Mouse (Mus musculus) CH12.LX (cell line): ENCODE data around the gene Ccm2l. TPM values are rescaled to one million over a fixed set of nuclear protein-coding genes. Genes with fewer than 3 reads are reported as not detected.

Source experiments
- DNase-seq: peaks from one replicate; pipeline ENCODE4 v3.0.0-alpha.2; 2013; ENCODE audit errors: extremely low read depth
- H3K27ac ChIP-seq: 2 replicates; pipeline ENCODE4 v1.5.1; 2012; ENCODE audit warnings: low read depth, mild to moderate bottlenecking, control low read depth, moderate library complexity; ENCODE audit not compliant: insufficient read depth
- H3K27me3 ChIP-seq: replicated peaks from 2 replicates; pipeline ENCODE3; 2012; ENCODE audit warnings: inconsistent platforms
- H3K36me3 ChIP-seq, 2 experiments: replicated peaks in 1 of 2; 2 replicates each; pipeline versions ENCODE3 to v1.6.1; 2012; ENCODE audit warnings: inconsistent platforms in 1 of 2, low read length in 1 of 2, mild to moderate bottlenecking in 1 of 2, mixed read lengths in 1 of 2, moderate library complexity in 1 of 2; ENCODE audit not compliant: control insufficient read depth in 1 of 2, insufficient read depth in 1 of 2
- H3K4me1 ChIP-seq, 2 experiments: 2 replicates each; pipeline ENCODE4 v1.6.1; 2012; ENCODE audit warnings: inconsistent platforms in 1 of 2, moderate library complexity in 1 of 2; ENCODE audit not compliant: insufficient read depth in 2 of 2, control insufficient read depth in 1 of 2
- H3K4me2 ChIP-seq: 2 replicates; pipeline ENCODE4 v1.6.1; 2012; ENCODE audit warnings: low read depth, mild to moderate bottlenecking, control low read depth; ENCODE audit not compliant: poor library complexity, insufficient read depth, severe bottlenecking
- H3K4me3 ChIP-seq, 3 experiments: fragments of 150-350 bp in 1 of 3; sonication (generic) in 1 of 3; replicated peaks in 1 of 3; 2 replicates each; pipeline versions ENCODE3 to v1.5.1; 2011 to 2012; ENCODE audit warnings: low read depth in 2 of 3, low read length in 2 of 3, mild to moderate bottlenecking in 2 of 3, moderate library complexity in 2 of 3, control low read depth in 1 of 3, improper control_type of control experiment in 1 of 3, inconsistent platforms in 1 of 3, mixed read lengths in 1 of 3; ENCODE audit not compliant: poor library complexity in 1 of 3
- H3K79me2 ChIP-seq: replicated peaks from 2 replicates; pipeline ENCODE4 v1.6.1; 2012; ENCODE audit warnings: mild to moderate bottlenecking, moderate library complexity; ENCODE audit not compliant: control insufficient read depth, poor library complexity, insufficient read depth, severe bottlenecking; ENCODE audit errors: extremely low read depth
- H3K9ac ChIP-seq: 2 replicates; pipeline ENCODE4 v1.6.1; 2012; ENCODE audit warnings: low read depth, mild to moderate bottlenecking, control low read depth, moderate library complexity; ENCODE audit not compliant: insufficient read depth
- H3K9me3 ChIP-seq: replicated peaks from 2 replicates; pipeline ENCODE3; 2012; ENCODE audit warnings: low read length, inconsistent platforms, mixed read lengths
- CHD1 ChIP-seq: IDR thresholded peaks from 2 replicates; pipeline ENCODE4 v1.6.1; 2012; ENCODE audit warnings: low read depth, low read length, improper control_type of control experiment, inconsistent platforms
- E2F4 ChIP-seq: IDR thresholded peaks from 2 replicates; pipeline ENCODE4 v1.6.1; 2011; ENCODE audit warnings: low read depth, low read length, improper control_type of control experiment; ENCODE audit not compliant: insufficient replicate concordance
- ELF1 ChIP-seq: IDR thresholded peaks from 2 replicates; pipeline ENCODE4 v1.6.1; 2014; ENCODE audit warnings: low read depth, mild to moderate bottlenecking, inconsistent platforms, low read length, improper control_type of control experiment
- ETS1 ChIP-seq: conservative IDR thresholded peaks from 2 replicates; pipeline ENCODE4 v1.6.1; 2012; ENCODE audit warnings: low read depth, mild to moderate bottlenecking, inconsistent platforms, low read length, improper control_type of control experiment, moderate library complexity
- GABPA ChIP-seq: IDR thresholded peaks from 2 replicates; pipeline ENCODE4 v1.6.1; 2012; ENCODE audit warnings: low read depth, low read length, improper control_type of control experiment, inconsistent platforms; ENCODE audit not compliant: insufficient replicate concordance
- IRF4 ChIP-seq: IDR thresholded peaks from 2 replicates; pipeline ENCODE4 v1.6.1; 2014; ENCODE audit warnings: low read depth, mild to moderate bottlenecking, inconsistent platforms, low read length, improper control_type of control experiment
- KAT2A ChIP-seq: IDR thresholded peaks from 2 replicates; pipeline ENCODE4 v1.6.1; 2012; ENCODE audit warnings: low read length, improper control_type of control experiment, inconsistent platforms; ENCODE audit not compliant: insufficient replicate concordance
- MAFK ChIP-seq: IDR thresholded peaks from 2 replicates; pipeline ENCODE4 v1.6.1; 2011; ENCODE audit warnings: low read length, improper control_type of control experiment; ENCODE audit not compliant: insufficient replicate concordance
- MAX ChIP-seq: IDR thresholded peaks from 2 replicates; pipeline ENCODE4 v1.6.1; 2011; ENCODE audit warnings: low read length, improper control_type of control experiment
- MEF2A ChIP-seq: IDR thresholded peaks from 2 replicates; pipeline ENCODE4 v1.6.1; 2014; ENCODE audit warnings: low read depth, mild to moderate bottlenecking, inconsistent platforms, low read length, improper control_type of control experiment, borderline replicate concordance
- MXI1 ChIP-seq: IDR thresholded peaks from 2 replicates; pipeline ENCODE4 v1.6.1; 2011; ENCODE audit warnings: mild to moderate bottlenecking, low read depth, low read length, improper control_type of control experiment
- NELFE ChIP-seq: IDR thresholded peaks from 2 replicates; pipeline ENCODE4 v1.6.1; 2011; ENCODE audit warnings: low read depth, low read length, improper control_type of control experiment
- PAX5 ChIP-seq: IDR thresholded peaks from 2 replicates; pipeline ENCODE4 v1.6.1; 2012; ENCODE audit warnings: low read length, inconsistent platforms, mixed read lengths
- POLR2A ChIP-seq: IDR thresholded peaks from 2 replicates; pipeline ENCODE4 v1.6.1; 2011; ENCODE audit warnings: low read depth, mild to moderate bottlenecking, improper control_type of control experiment, low read length
- POLR2AphosphoS2 ChIP-seq: IDR thresholded peaks from 2 replicates; pipeline ENCODE4 v1.6.1; 2011; ENCODE audit warnings: low read depth, low read length, improper control_type of control experiment
- RAD21 ChIP-seq: IDR thresholded peaks from 2 replicates; pipeline ENCODE4 v1.6.1; 2011; ENCODE audit warnings: low read depth, mild to moderate bottlenecking, low read length, improper control_type of control experiment, moderate library complexity
- RCOR1 ChIP-seq: conservative IDR thresholded peaks from 2 replicates; pipeline ENCODE4 v1.6.1; 2012; ENCODE audit warnings: low read depth, mild to moderate bottlenecking, inconsistent platforms, low read length, improper control_type of control experiment
- TCF12 ChIP-seq: IDR thresholded peaks from 2 replicates; pipeline ENCODE4 v1.6.1; 2014; ENCODE audit warnings: low read depth, mild to moderate bottlenecking, inconsistent platforms, low read length, improper control_type of control experiment
- USF1 ChIP-seq: IDR thresholded peaks from 2 replicates; pipeline ENCODE4 v1.6.1; 2014; ENCODE audit warnings: low read depth, mild to moderate bottlenecking, inconsistent platforms, low read length, improper control_type of control experiment
- ZC3H11A ChIP-seq: IDR thresholded peaks from 2 replicates; pipeline ENCODE4 v1.6.1; 2012; ENCODE audit warnings: low read depth, mild to moderate bottlenecking, inconsistent platforms, low read length, improper control_type of control experiment
- ZKSCAN1 ChIP-seq: IDR thresholded peaks from 2 replicates; pipeline ENCODE4 v1.6.1; 2012; ENCODE audit warnings: low read depth, inconsistent platforms, low read length, improper control_type of control experiment, borderline replicate concordance
- ZMIZ1 ChIP-seq: IDR thresholded peaks from 2 replicates; pipeline ENCODE4 v1.6.1; 2012; ENCODE audit warnings: low read depth, mild to moderate bottlenecking, inconsistent platforms, low read length, improper control_type of control experiment
- ZNF384 ChIP-seq: IDR thresholded peaks from 2 replicates; pipeline ENCODE4 v1.6.1; 2012; ENCODE audit warnings: low read depth, low read length, improper control_type of control experiment, inconsistent platforms
- dilution Hi-C: fragments of 300-500 bp; cut with MboI; formaldehyde crosslinking; loops from 2 replicates; pipeline ENCODE4 v1.14.3; 2020; ENCODE audit warnings: low sequenced_read_pairs; ENCODE audit not compliant: extremely low pct_unique_long_range_greater_than_20kb, extremely low pct_ligation_motif_present
- in situ Hi-C: fragments of 300-500 bp; cut with MboI; formaldehyde crosslinking; loops from 3 replicates; pipeline ENCODE4 v1.14.3; 2019; ENCODE audit warnings: low sequenced_read_pairs, low pct_ligation_motif_present, low pct_unique_long_range_greater_than_20kb, mixed read lengths
- polyA plus RNA-seq: library from polyadenylated mRNA; unstranded; fragments of >175 nt; gene quantifications from 2 replicates; pipeline ENCODE4 v1.2.1, GENCODE M21; 2012; ENCODE audit warnings: low read depth; ENCODE audit not compliant: insufficient read length
- total RNA-seq, 2 experiments: library from RNA; depleted of rRNA; stranded (reverse); fragments of 300-350 nt in 1 of 2; fragments of >200 nt in 1 of 2; gene quantifications; 2 replicates each; pipeline ENCODE4 v1.2.3; 2012 to 2014

The Ccm2l gene
- total and polyA plus RNA-seq, 3 experiments, result not detected

DNA sequence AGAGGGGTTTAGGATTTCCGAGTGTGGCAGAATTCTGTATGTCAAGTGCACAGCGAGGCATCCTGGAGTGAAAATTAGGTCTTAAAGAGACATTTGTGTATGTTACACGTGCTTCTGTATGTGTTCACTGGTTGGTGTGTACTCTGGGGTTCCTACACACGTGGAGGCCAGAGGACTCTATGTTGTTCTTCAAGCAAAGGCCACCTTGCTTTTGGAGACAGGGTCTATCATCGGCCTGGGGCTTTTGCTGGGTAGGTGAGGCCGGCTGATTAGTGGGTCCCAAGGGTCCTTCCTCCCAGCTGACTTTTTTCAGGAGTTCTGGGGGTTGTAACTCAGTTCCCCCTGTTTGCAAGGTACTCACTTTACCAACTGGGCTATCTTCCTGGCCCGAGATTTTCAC, 43.8 kb downstream of the Ccm2l start:
- peaks cover 78% of the 10 kb centered on the region for H3K27me3 ChIP-seq
- in situ Hi-C loops, result no loop called here

DNA sequence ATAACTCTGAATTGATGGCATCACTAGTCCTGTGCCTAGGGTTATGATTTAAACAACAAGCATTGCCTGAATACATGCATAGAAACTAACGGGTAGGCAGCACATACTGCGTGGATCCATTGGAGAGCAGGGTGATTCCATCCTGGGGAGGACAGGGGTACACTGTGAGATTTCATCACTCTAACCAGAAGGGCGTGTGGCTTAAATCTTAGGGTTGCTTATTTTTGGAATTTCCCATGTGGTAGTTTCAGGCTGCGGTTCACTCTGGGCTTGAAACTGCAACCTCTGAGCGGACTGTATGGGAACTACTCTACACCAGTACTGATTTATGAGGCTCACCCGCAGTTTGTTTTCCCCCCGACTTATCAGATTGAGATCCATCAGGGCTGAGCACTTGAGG, 45.5 kb downstream of the Ccm2l start:
- dilution Hi-C loops, result no loop called here
- Histone ChIP-seq H3K27me3 (peaks cover 78% of the 10 kb centered on the region), H3K79me2 (no peaks in the 10 kb centered on the region), H3K4me1 (peaks cover 3 to 5% of the 10 kb centered on the region in 2 experiments; a peak in 2 of 4 replicates), H3K4me3 (no peak overlapping the region), H3K9me3 (no peaks in the 10 kb centered on the region), H3K36me3 (no peaks in the 10 kb centered on the region), H3K4me2 (no peak overlapping the region), H3K9ac (no peak overlapping the region), H3K27ac (no peak overlapping the region)
- in situ Hi-C loops, result no loop called here
- TF ChIP-seq ZNF384 (no peak), KAT2A (no peak), MEF2A (no peak), MXI1 (no peak), ETS1 (no peak), MAX (no peak), RCOR1 (no peak), RAD21 (no peak), USF1 (no peak), MAFK (no peak), PAX5 (no peak), ZC3H11A (no peak), E2F4 (no peak), NELFE (no peak), ELF1 (no peak), ZKSCAN1 (no peak), ZMIZ1 (no peak), POLR2A (no peak), GABPA (no peak)
- no peak for DNase-seq

More for the DNA sequence above, 43.8 kb downstream of the Ccm2l start:
- TF ChIP-seq PAX5, result no peak
- TF ChIP-seq MEF2A, result no peak
- TF ChIP-seq IRF4, result no peak
- TF ChIP-seq MAFK, result no peak
- no peak for TF ChIP-seq GABPA
- no peak for TF ChIP-seq ZMIZ1
- no peak for TF ChIP-seq ZKSCAN1
- TF ChIP-seq POLR2AphosphoS2, result no peak
- TF ChIP-seq KAT2A, result no peak
- no peak for TF ChIP-seq ELF1
- TF ChIP-seq TCF12, result no peak
- TF ChIP-seq CHD1, result no peak
- H3K79me2 ChIP-seq, result no peaks in the 10 kb centered on the region
- H3K9me3 ChIP-seq, result no peaks in the 10 kb centered on the region
- DNase-seq, result no peak
- no peak overlapping the region for H3K9ac ChIP-seq
- H3K4me3 ChIP-seq, result no peak overlapping the region
- no peak overlapping the region for H3K27ac ChIP-seq
- H3K36me3 ChIP-seq, result no peaks in the 10 kb centered on the region
- H3K4me2 ChIP-seq, result no peak overlapping the region
- H3K4me1 ChIP-seq, result peaks cover 3 to 5% of the 10 kb centered on the region in 2 experiments; a peak in 2 of 4 replicates
- dilution Hi-C loops, result no loop called here
